In genomic region chr17:13663386-13664166, GRCm38 (mm10) we compare ENCODE assay signal across 21 mouse cellular contexts.
"Had no signal": no experiment of that assay in that cellular context is flagged by ENCODE, and none has a peak within 500 bp of the region (broad histone marks: within the 10 kb centered on the region; RNA-seq: fewer than 3 reads in every experiment).

No protein-coding gene starts in this region.

- H3K27ac ChIP-seq: kidney, embryonic 15.5 days; liver, embryonic 14.5 days; lung, embryonic 15.5 days; neural tube, embryonic 12.5 days; neural tube, embryonic 15.5 days; stomach, embryonic 15.5 days had no signal

- H3K4me3 ChIP-seq: kidney, embryonic 15.5 days; lung, embryonic 15.5 days; megakaryocyte, embryonic 14.5 days; neural tube, embryonic 12.5 days; neural tube, embryonic 15.5 days; stomach, embryonic 15.5 days had no signal

- H3K9ac ChIP-seq: kidney, embryonic 15.5 days; liver, embryonic 14.5 days; lung, embryonic 15.5 days; neural tube, embryonic 12.5 days; neural tube, embryonic 15.5 days; stomach, embryonic 15.5 days had no signal

- H3K27me3 ChIP-seq: kidney, embryonic 15.5 days; lung, embryonic 15.5 days; neural tube, embryonic 12.5 days; neural tube, embryonic 15.5 days; stomach, embryonic 15.5 days had no signal

- ATAC-seq: intestine, embryonic 16.5 days had no signal

- H3K9me3 ChIP-seq: kidney, embryonic 15.5 days; lung, embryonic 15.5 days; neural tube, embryonic 12.5 days; neural tube, embryonic 15.5 days; stomach, embryonic 15.5 days had no signal

- DNase-seq: kidney, postnatal 10 days; kidney, postnatal 4 days; left cerebral cortex, postnatal 4 days; lung, adult 18-20 months; lung, postnatal 10 days; lung, postnatal 36 days; midbrain, embryonic 14.5 days; retina, postnatal 1 day; right cerebral cortex, postnatal 25 days; spleen, adult 18-20 months; thymus, postnatal 25 days had no signal

- H3K36me3 ChIP-seq: kidney, embryonic 15.5 days; lung, embryonic 15.5 days; neural tube, embryonic 12.5 days; neural tube, embryonic 15.5 days; stomach, embryonic 15.5 days had no signal

- H3K4me2 ChIP-seq: kidney, embryonic 15.5 days; liver, embryonic 11.5 days; lung, embryonic 15.5 days; midbrain, embryonic 11.5 days; neural tube, embryonic 12.5 days; neural tube, embryonic 15.5 days; stomach, embryonic 15.5 days had no signal
